Mouse (Mus musculus) megakaryocyte-erythroid progenitor cell, adult 5-6 weeks (primary cell): ENCODE data around the gene Lcp1. TPM values are rescaled to one million over a fixed set of nuclear protein-coding genes. Genes with fewer than 3 reads are reported as not detected.

Experiments
- ATAC-seq: replicated peaks from 2 replicates; pipeline ENCODE4 v1.8.0; 2016; ENCODE audit warnings: mild to moderate bottlenecking, inconsistent platforms; ENCODE audit not compliant: severe bottlenecking, poor library complexity, low FRiP score, low TSS enrichment
- total RNA-seq, 2 experiments: library from RNA; stranded (forward) in 1 of 2; stranded (reverse) in 1 of 2; fragments of 200-1000, 215-1000 nt in 1 of 2; fragments of >200 nt in 1 of 2; fragmentation: Nextera tagmentation in 1 of 2; gene quantifications; 2 replicates each; pipeline ENCODE4 v1.2.3; 2014 to 2017

Lcp1 gene
- total RNA-seq, 2 experiments from 2014 or later: 21.1 to 29.8 TPM

- ATAC-seq: no peak
Measured at GRCm38 (mm10) chr14:75246024-75247000, 115.4 kb downstream of the Lcp1 start.

GRCm38 (mm10) chr14:75250432-75250831 is 119.5 kb downstream of the Lcp1 start:
- ATAC-seq: no peak

DNA sequence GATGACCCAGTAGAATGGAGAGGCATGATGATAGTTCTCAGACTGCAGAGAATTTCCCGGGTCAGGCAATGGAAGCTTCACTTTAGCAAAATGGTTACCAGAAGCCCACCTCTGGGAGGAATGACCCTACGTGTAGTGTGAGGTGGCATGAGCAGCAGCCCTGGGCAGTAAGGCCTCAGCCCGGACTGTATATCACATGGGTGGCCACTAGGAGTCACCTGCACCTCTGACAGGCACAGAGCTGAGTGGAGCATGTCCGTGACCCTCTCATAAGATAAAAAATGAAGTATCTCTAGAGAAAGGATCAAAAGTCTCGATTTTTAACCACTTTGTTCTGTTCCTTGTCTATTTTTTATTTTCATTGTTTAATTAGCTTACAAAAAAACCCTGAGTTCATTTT is 125.6 kb downstream of the Lcp1 start:
- ATAC-seq: peak; percentile 94

DNA sequence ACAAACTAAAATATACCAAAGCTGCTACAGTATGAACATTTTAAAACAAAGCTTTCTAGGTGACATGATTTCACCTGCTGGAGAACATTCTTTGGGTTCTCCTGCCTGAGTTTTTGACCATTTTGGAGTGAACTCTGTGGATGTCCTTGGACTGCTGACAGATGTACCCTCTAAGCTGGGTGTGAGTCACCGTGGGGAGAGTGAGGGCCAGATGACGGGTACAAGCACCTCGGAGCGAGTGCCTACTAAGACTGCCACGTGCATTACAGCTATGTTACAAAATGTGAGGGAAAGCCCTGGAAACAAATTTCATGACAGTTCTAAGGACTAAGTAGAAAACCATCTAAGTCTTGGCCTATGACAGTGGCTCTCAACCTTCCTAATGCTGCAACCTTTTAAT is 138.6 kb downstream of the Lcp1 start:
- ATAC-seq: no peak

DNA sequence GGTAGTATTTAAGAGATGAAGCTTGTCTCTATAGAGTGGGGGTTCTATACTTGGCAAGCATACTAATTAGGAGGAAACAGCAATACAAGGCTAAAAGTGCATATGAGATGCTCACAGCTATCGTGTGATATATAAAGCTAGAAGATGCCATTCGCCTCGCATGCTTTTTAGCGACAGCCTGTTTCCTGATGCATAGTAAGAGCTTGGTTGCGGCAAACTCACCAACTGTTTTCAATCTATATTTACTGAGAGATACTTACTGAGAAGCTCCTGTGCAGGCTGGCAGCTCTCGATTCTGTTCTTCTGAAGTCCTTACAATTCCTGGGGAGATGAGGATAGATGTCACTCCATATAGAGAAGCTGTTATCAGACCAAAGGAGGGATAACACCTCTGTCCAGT is 148.8 kb downstream of the Lcp1 start:
- ATAC-seq: no peak

GRCm38 (mm10) chr14:75280406-75280805 is 149.5 kb downstream of the Lcp1 start:
- ATAC-seq: no peak

Other genes starting within 250 kb of the Lcp1 start
- gene Lrch1, start 183.2 kb upstream of the Lcp1 start, total RNA-seq (2014; fragmentation: Nextera tagmentation): 10.4 and 12.3 TPM in 2 replicates
- 8.2 and 17.3 TPM in 2 replicates for gene Lrch1, start 183.2 kb upstream of the Lcp1 start, total RNA-seq (2017)
- 0.11 and 0.22 TPM in 2 replicates for gene Rubcnl, start 115.1 kb upstream of the Lcp1 start, total RNA-seq (2014; fragmentation: Nextera tagmentation)
- gene Rubcnl, start 115.1 kb upstream of the Lcp1 start, total RNA-seq (2017): 0.34 TPM in 1 of 2 replicates, not detected in the other
- gene Lrrc63, start 220 bp upstream of the Lcp1 start, total RNA-seq (2014; fragmentation: Nextera tagmentation): not detected in 2 replicates
- not detected in 2 replicates for gene Lrrc63, start 220 bp upstream of the Lcp1 start, total RNA-seq (2017)
- not detected in 2 replicates for gene Cpb2, start 111.2 kb downstream of the Lcp1 start, total RNA-seq (2014; fragmentation: Nextera tagmentation)
- gene Cpb2, start 111.2 kb downstream of the Lcp1 start, total RNA-seq (2017): not detected in 2 replicates
- 28.2 and 28.7 TPM in 2 replicates for gene Zc3h13, start 153.3 kb downstream of the Lcp1 start, total RNA-seq (2014; fragmentation: Nextera tagmentation)
- 34.0 and 41.2 TPM in 2 replicates for gene Zc3h13, start 153.3 kb downstream of the Lcp1 start, total RNA-seq (2017)